Comparison of ENCODE assay signal across 8 mouse cellular contexts in the genomic region with DNA sequence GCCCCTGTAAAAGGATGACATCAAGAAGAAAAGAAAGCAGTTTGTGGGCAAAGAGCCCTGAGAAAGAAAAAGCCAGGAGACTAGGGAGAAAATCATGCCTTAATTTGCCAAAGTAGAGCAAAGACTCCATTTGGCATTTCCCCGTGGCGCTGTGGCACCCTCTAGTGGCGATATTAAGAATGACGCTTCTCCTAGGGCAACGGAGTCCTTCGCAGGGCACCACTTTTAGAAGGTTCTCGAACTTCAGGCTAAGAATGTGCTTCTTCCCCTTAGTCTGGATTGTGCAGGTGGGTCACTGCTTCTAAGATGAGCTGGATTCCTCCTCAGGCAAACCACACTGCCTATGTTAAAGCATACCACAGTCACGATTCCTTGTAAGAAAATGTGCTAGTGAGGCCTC. TPM values are rescaled to one million over a fixed set of nuclear protein-coding genes. Genes with fewer than 3 reads are reported as not detected.
DNase-seq lines count a peak whose midpoint lies in the region; ATAC-seq and TF ChIP-seq lines count a peak whose summit lies in the region.

No protein-coding gene starts in this region.

- TF ChIP-seq CTCF in lung, postnatal 0 days (IDR thresholded peaks at IDR 0.05) = peak; percentile 98

- ATAC-seq in forebrain, embryonic 11.5 days (replicated peaks; ENCODE audit: low FRiP score) = no peak
- peak; percentile 29 for ATAC-seq in inflammation-experienced regulatory T-cells, adult 6 months
- no peak for ATAC-seq in lung, postnatal 0 days

- H3K9ac ChIP-seq in forebrain, embryonic 11.5 days (ENCODE audit: low read length) = no peak overlapping the region
- no peak overlapping the region for H3K9ac ChIP-seq in lung, postnatal 0 days (replicated peaks; ENCODE audit: low read depth)

- no peaks in the 10 kb centered on the region for H3K9me3 ChIP-seq in forebrain, embryonic 11.5 days (ENCODE audit: control insufficient read depth, low read length)
- H3K9me3 ChIP-seq in lung, postnatal 0 days (ENCODE audit: low read length) = no peaks in the 10 kb centered on the region

- no peak overlapping the region for H3K27ac ChIP-seq in forebrain, embryonic 11.5 days (ENCODE audit: low read depth, low read length)
- no peak overlapping the region for H3K27ac ChIP-seq in lung, postnatal 0 days (ENCODE audit: low read length)

- no peak overlapping the region for H3K4me2 ChIP-seq in forebrain, embryonic 11.5 days (ENCODE audit: low read depth, low read length, severe bottlenecking)
- no peak overlapping the region for H3K4me2 ChIP-seq in lung, postnatal 0 days (replicated peaks; ENCODE audit: low read depth, low read length)

- peak; percentile 57 for DNase-seq in A20 (ENCODE audit: low read depth, low spot score)
- peak; percentile 47 to 63 for DNase-seq in CD8-positive naive resting alpha-beta T cell, adult 2 months (ENCODE audit: low read depth in 2 of 2, low spot score in 2 of 2)
- peak; percentile 20 for DNase-seq in brain, embryonic 18.5 days (ENCODE audit: low read depth, low spot score)
- peak; percentile 82 for DNase-seq in forebrain, embryonic 11.5 days (ENCODE audit: low spot score)
- DNase-seq in lung, postnatal 0 days (ENCODE audit: low spot score) = peak; percentile 76
- peak; percentile 56 for DNase-seq in retina, postnatal 7 days (ENCODE audit: low read depth, low spot score)
- DNase-seq in yolk sac, embryonic 10.5 days (ENCODE audit: low spot score) = peak; percentile 30

- TF ChIP-seq EP300 in lung, postnatal 0 days (IDR thresholded peaks at IDR 0.05) = no peak

- no peaks in the 10 kb centered on the region for H3K36me3 ChIP-seq in forebrain, embryonic 11.5 days (ENCODE audit: control insufficient read depth, insufficient read depth, low read length)
- H3K36me3 ChIP-seq in lung, postnatal 0 days (ENCODE audit: insufficient read depth, low read length) = no peaks in the 10 kb centered on the region

- H3K27me3 ChIP-seq in forebrain, embryonic 11.5 days (ENCODE audit: control insufficient read depth, insufficient read depth, low read length) = no peaks in the 10 kb centered on the region
- no peaks in the 10 kb centered on the region for H3K27me3 ChIP-seq in lung, postnatal 0 days (replicated peaks; ENCODE audit: insufficient read depth, low read length)

- no peak overlapping the region for H3K4me3 ChIP-seq in forebrain, embryonic 11.5 days (ENCODE audit: low read depth, low read length)
- H3K4me3 ChIP-seq in lung, postnatal 0 days (ENCODE audit: low read depth, low read length) = no peak overlapping the region

- no peaks in the 10 kb centered on the region for H3K4me1 ChIP-seq in forebrain, embryonic 11.5 days (replicated peaks; ENCODE audit: control insufficient read depth, insufficient read depth, low read length)
- 0 out of 2 replicates have a peak, but pooled peaks cover 5% of the 10 kb centered on the region for H3K4me1 ChIP-seq in lung, postnatal 0 days (ENCODE audit: insufficient read depth, low read depth, low read length)

- WGBS in forebrain, embryonic 11.5 days = 13% methylated on average over 8 of the region's 8 CpGs
- WGBS in lung, postnatal 0 days = 10% methylated on average over 8 of the region's 8 CpGs

RNA-seq across cellular contexts. Expression of gene Il1rl1, which starts 50.6 kb away (rescaled TPM):
- 0.05 TPM in 1 of 2 replicates, not detected in the other for polyA plus RNA-seq in forebrain, embryonic 11.5 days (2014; fragmentation: Nextera tagmentation; extraction: Ambion mirVana)
- 10 to 100 TPM in 1 of 3 experiments, 1 to 10 TPM in 2; 4.7 to 11.5 (median 8.6) TPM for polyA plus RNA-seq in inflammation-experienced regulatory T-cells, adult 6 months (2017; shearing (Covaris generic))
- 0.39 and 0.44 TPM in 2 replicates for polyA plus RNA-seq in lung, postnatal 0 days (2015; fragmentation: Nextera tagmentation; extraction: Ambion mirVana)

RNA-seq across cellular contexts. Expression of gene Il1rl2, which starts 54.4 kb away (rescaled TPM):
- 0.93 and 0.99 TPM in 2 replicates for polyA plus RNA-seq in forebrain, embryonic 11.5 days (2014; fragmentation: Nextera tagmentation; extraction: Ambion mirVana)
- 1 to 10 TPM; 1.4 to 2.7 (median 2.0) TPM for polyA plus RNA-seq in inflammation-experienced regulatory T-cells, adult 6 months (2017; shearing (Covaris generic))
- polyA plus RNA-seq in lung, postnatal 0 days (2015; fragmentation: Nextera tagmentation; extraction: Ambion mirVana) = 6.3 and 8.2 TPM in 2 replicates

Comparison
In these comparisons a context has a peak if more than half of its experiments do, and no peak if none do; other contexts are left out.
1. DNase-seq: peak in every context shown above with its lines; median percentile 82 in forebrain, embryonic 11.5 days; 76 in lung, postnatal 0 days; 57 in A20; 56 in retina, postnatal 7 days; 55 in CD8-positive naive resting alpha-beta T cell, adult 2 months; 30 in yolk sac, embryonic 10.5 days; 20 in brain, embryonic 18.5 days.